Mouse (Mus musculus) urinary bladder, postnatal 4 days (tissue): ENCODE measurements around the gene Nlrp3.

ENCODE experiments used
- DNase-seq, 2 experiments: peaks; one replicate each; pipeline ENCODE4 v3.0.0; 2021 to 2022; ENCODE audit warnings: low spot score in 2 of 2

Nlrp3 gene

GRCm38 (mm10) chr11:59611646-59612045 lies 70.3 kb downstream of the Nlrp3 start:
- no peak for DNase-seq

- no peak for DNase-seq
Measured at GRCm38 (mm10) chr11:59614120-59614519, 72.8 kb downstream of the Nlrp3 start.
